Mouse (Mus musculus) Patski (cell line): ENCODE data around the gene Lrba. TPM values are rescaled to one million over a fixed set of nuclear protein-coding genes. Genes with fewer than 3 reads are reported as not detected.

ENCODE experiments used
- ATAC-seq: fragments of 100-300 bp; one replicate; pipeline ENCODE4 v1.8.0; 2021
- CTCF ChIA-PET: fragments of 350-600 bp; sonication (Branson Sonifier 250); formaldehyde crosslinking; loops from one replicate; lab custom pipeline; 2022; ENCODE audit warnings: inconsistent platforms; lab: Charles Lee
- POLR2A ChIA-PET: fragments of 350-600 bp; sonication (Branson Sonifier 250); formaldehyde crosslinking; loops from one replicate; lab custom pipeline; 2022; ENCODE audit warnings: antibody characterized with exemption, inconsistent platforms; lab: Charles Lee
- DNase-seq: peaks from one replicate; pipeline ENCODE4 v3.0.0-alpha.2; 2011; ENCODE audit warnings: low read depth, low spot score
- H3K27me3 ChIP-seq: fragments of 371-371 bp; one replicate; pipeline ENCODE4 v1.5.1; 2021
- CTCF ChIP-seq: fragments of 100-300 bp; IDR thresholded peaks from one replicate; pipeline ENCODE4 v1.5.1; 2021
- in situ Hi-C: fragments of 300-500 bp; cut with MboI; formaldehyde crosslinking; loops from 3 replicates; pipeline ENCODE4 v1.11.1; 2018; ENCODE audit warnings: low pct_unique_long_range_greater_than_20kb, mixed read lengths
- polyA plus RNA-seq: library from polyadenylated mRNA; unstranded; gene quantifications from one replicate; pipeline ENCODE4 v1.2.3, GENCODE M21; 2021

Lrba gene
- polyA plus RNA-seq, 1 experiment from 2014 or later, result 35.1 TPM

- TF ChIP-seq CTCF, result no peak
- ChIA-PET POLR2A (no interaction called here), CTCF (interaction anchor here (1.2 kb wide), 1 partner anchor 9 kb away, joined by 4 read pairs; no protein-coding TSS in a partner anchor)
- in situ Hi-C loops, result no loop called here
- DNase-seq (no peak), ATAC-seq (no peak)
- H3K27me3 ChIP-seq, result no peaks in the 10 kb centered on the region
Observed at GRCm38 (mm10) chr3:86567312-86567711, 342.8 kb downstream of the Lrba start.

- ChIA-PET POLR2A (no interaction called here), CTCF (no interaction called here)
- H3K27me3 ChIP-seq, result no peaks in the 10 kb centered on the region
- TF ChIP-seq CTCF, result no peak
- no peak for DNase-seq
- ATAC-seq, result no peak
- in situ Hi-C loops, result no loop called here
Observed at GRCm38 (mm10) chr3:86571518-86571917, 347.0 kb downstream of the Lrba start.

GRCm38 (mm10) chr3:86572519-86573244 lies 348.2 kb downstream of the Lrba start:
- ATAC-seq, result no peak
- POLR2A ChIA-PET, result no interaction called here
- no peaks in the 10 kb centered on the region for H3K27me3 ChIP-seq
- CTCF ChIA-PET, result interaction anchor here (1.2 kb wide), 1 partner anchor 10 kb away, joined by 3 read pairs; no protein-coding TSS in a partner anchor
- in situ Hi-C loops, result no loop called here
- DNase-seq, result no peak
- no peak for TF ChIP-seq CTCF

- DNase-seq (no peak), ATAC-seq (no peak)
- CTCF ChIA-PET, result interaction anchor here (1.5 kb wide), 1 partner anchor 8 kb away, joined by 4 read pairs; no protein-coding TSS in a partner anchor
- in situ Hi-C loops, result no loop called here
- POLR2A ChIA-PET, result no interaction called here
- no peaks in the 10 kb centered on the region for H3K27me3 ChIP-seq
- no peak for TF ChIP-seq CTCF
Observed at GRCm38 (mm10) chr3:86575312-86575711, 350.8 kb downstream of the Lrba start.

- DNase-seq (no peak), ATAC-seq (no peak)
- no peak for TF ChIP-seq CTCF
- no peaks in the 10 kb centered on the region for H3K27me3 ChIP-seq
- in situ Hi-C loops, result no loop called here
- ChIA-PET POLR2A (interaction anchor here (0.7 kb wide), 1 partner anchor 96 kb away, joined by 3 read pairs; no protein-coding TSS in a partner anchor), CTCF (interaction anchor here (1.4 kb wide), 1 partner anchor 36 kb away, joined by 3 read pairs; no protein-coding TSS in a partner anchor)
Observed at GRCm38 (mm10) chr3:86602284-86602683, 377.8 kb downstream of the Lrba start.

GRCm38 (mm10) chr3:86605775-86606174 lies 381.3 kb downstream of the Lrba start:
- ATAC-seq, result no peak
- in situ Hi-C loops, result no loop called here
- H3K27me3 ChIP-seq, result no peaks in the 10 kb centered on the region
- ChIA-PET POLR2A (no interaction called here), CTCF (interaction anchor here (1.1 to 1.5 kb wide), 3 partner anchors 11 to 18 kb away, joined by 3 to 5 read pairs (median 3); no protein-coding TSS in a partner anchor)
- no peak for DNase-seq
- no peak for TF ChIP-seq CTCF

GRCm38 (mm10) chr3:86627008-86627743 lies 402.7 kb downstream of the Lrba start:
- in situ Hi-C loops, result no loop called here

GRCm38 (mm10) chr3:86629379-86629778 lies 404.9 kb downstream of the Lrba start:
- ATAC-seq (no peak), DNase-seq (no peak)
- in situ Hi-C loops, result no loop called here
- no peaks in the 10 kb centered on the region for H3K27me3 ChIP-seq
- ChIA-PET POLR2A (no interaction called here), CTCF (no interaction called here)
- TF ChIP-seq CTCF, result no peak

More at GRCm38 (mm10) chr3:86627008-86627743, 402.7 kb downstream of the Lrba start:
- DNase-seq (no peak), ATAC-seq (no peak)
- no peaks in the 10 kb centered on the region for H3K27me3 ChIP-seq
- POLR2A ChIA-PET, result no interaction called here
- TF ChIP-seq CTCF, result no peak
- CTCF ChIA-PET, result interaction anchor here (1.1 kb wide), 1 partner anchor 12 kb away, joined by 4 read pairs; no protein-coding TSS in a partner anchor

- H3K27me3 ChIP-seq, result no peaks in the 10 kb centered on the region
- ATAC-seq (no peak), DNase-seq (no peak)
- in situ Hi-C loops, result no loop called here
- ChIA-PET POLR2A (interaction anchor here (0.6 kb wide), 1 partner anchor 40 kb away, joined by 8 read pairs; no protein-coding TSS in a partner anchor), CTCF (interaction anchor here (1.0 kb wide), 1 partner anchor 17 kb away, joined by 3 read pairs; no protein-coding TSS in a partner anchor)
- no peak for TF ChIP-seq CTCF
Observed at GRCm38 (mm10) chr3:86635464-86635863, 411.0 kb downstream of the Lrba start.

- ChIA-PET POLR2A (interaction anchor here (0.6 to 0.7 kb wide), 2 partner anchors 39 to 63 kb away, joined by 3 to 8 read pairs; no protein-coding TSS in a partner anchor), CTCF (interaction anchor here (0.8 to 1.0 kb wide), 3 partner anchors 15 to 41 kb away, joined by 3 read pairs; no protein-coding TSS in a partner anchor)
- DNase-seq (no peak), ATAC-seq (no peak)
- in situ Hi-C loops, result no loop called here
- no peak for TF ChIP-seq CTCF
- no peaks in the 10 kb centered on the region for H3K27me3 ChIP-seq
Observed at GRCm38 (mm10) chr3:86635940-86636339, 411.5 kb downstream of the Lrba start.
